Mouse (Mus musculus): ENCODE data around the gene Duox1.

The Duox1 gene

GRCm38 (mm10) chr2:122315372-122315771 is at the start of gene Duox1:
Gene Duox1, plus strand, starts transcription at chr2:122315672.
- DNase-seq (ENCODE audit: low read depth, low spot score), result no peak

GRCm38 (mm10) chr2:122266407-122267193 is 48.9 kb upstream of the Duox1 start:
- DNase-seq (ENCODE audit: low read depth, low spot score), result no peak

GRCm38 (mm10) chr2:122278769-122279168 is 36.7 kb upstream of the Duox1 start:
- no peak for DNase-seq (ENCODE audit: low read depth, low spot score)

- DNase-seq (ENCODE audit: low read depth, low spot score), result no peak
Observed at GRCm38 (mm10) chr2:122284091-122284490, 31.4 kb upstream of the Duox1 start.

DNA sequence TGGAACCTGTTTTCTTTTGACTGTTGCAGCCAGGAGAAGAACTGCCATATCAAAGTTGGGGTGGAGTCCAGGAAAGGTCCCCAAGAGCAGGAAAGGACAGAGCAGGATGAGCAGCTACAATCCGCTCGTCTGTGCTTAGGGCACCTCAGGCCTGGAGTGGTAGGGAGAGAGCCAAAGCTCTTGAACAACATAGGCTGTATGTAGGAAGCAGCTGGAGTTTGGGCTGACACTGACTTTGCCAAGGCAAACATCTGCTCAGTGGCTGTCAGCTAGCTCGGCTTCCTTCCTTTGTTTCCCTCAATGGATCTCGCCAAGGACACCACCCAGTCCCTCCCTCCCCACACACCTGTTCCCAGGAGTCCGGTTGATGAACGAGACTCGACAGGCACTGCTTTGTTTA is 29.3 kb upstream of the Duox1 start:
- DNase-seq (ENCODE audit: low read depth, low spot score), result no peak

DNA sequence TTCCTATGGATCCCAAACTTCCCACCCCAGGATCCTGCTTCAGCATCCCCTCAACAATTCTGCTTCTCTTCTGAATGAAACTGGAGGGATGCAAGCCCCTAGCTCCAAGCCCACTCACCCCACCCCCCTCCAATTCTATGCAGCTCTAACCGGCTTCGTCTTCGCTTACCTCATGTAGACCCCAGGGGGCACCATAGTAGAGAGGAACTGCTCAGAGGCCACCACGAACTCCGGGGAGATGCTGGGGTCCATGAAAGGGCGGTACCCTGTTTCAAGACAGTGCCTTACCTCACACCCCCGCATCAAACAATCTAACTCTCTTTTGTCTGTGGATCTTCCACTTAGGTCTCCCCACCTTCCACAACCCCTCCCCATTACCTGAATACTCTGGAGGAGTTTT is 20.6 kb upstream of the Duox1 start:
- no peak for DNase-seq (ENCODE audit: low read depth, low spot score)

GRCm38 (mm10) chr2:122297271-122298095 is 18.0 kb upstream of the Duox1 start:
- peak; percentile 26 for DNase-seq (ENCODE audit: low read depth, low spot score)

- DNase-seq (ENCODE audit: low read depth, low spot score), result no peak
Observed at GRCm38 (mm10) chr2:122298096-122298499, 17.4 kb upstream of the Duox1 start, which contains the start of gene Duox2. Gene Duox2, minus strand, starts transcription at chr2:122298449.

- DNase-seq (ENCODE audit: low read depth, low spot score), result peak; percentile 76
Observed at GRCm38 (mm10) chr2:122298596-122299490, 16.6 kb upstream of the Duox1 start, which contains the start of gene Duoxa2. Gene Duoxa2, plus strand, starts transcription at chr2:122298900.

DNA sequence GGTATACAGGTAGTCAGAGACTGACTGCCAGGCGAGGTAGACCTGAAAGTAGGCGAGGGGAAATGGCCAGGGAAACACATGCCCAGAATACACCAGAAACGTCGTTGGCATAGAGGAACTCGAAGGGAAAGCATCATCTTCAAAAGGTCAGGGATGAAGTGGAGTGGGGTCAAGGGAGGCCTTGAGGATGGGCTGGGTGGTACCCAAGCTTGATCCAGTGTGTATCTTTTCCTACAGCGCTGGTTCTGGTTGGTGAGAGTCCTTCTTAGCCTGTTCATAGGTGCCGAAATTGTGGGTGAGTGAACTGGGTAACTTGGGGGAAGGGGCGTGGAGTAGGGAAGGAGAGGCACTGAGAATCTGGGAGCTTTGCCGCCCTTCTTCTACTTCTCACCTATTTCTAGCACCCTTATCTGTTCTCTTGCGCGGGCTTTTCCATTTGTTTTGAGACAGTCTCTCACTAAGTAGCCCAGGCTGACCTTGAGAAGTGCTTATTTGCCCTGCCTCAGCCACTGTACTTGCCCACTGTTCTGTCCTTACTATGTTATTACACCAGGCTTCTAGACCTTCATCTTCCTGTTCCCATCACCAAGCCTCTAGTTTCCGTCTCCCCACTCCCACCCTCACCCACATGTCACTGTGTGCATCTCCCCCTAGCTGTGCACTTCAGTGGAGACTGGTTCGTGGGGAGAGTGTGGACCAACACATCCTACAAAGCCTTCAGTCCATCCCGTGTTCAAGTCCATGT is 15.4 kb upstream of the Duox1 start:
- DNase-seq (ENCODE audit: low read depth, low spot score), result no peak

GRCm38 (mm10) chr2:122300656-122301020 is 14.8 kb upstream of the Duox1 start:
- no peak for DNase-seq (ENCODE audit: low read depth, low spot score)

DNA sequence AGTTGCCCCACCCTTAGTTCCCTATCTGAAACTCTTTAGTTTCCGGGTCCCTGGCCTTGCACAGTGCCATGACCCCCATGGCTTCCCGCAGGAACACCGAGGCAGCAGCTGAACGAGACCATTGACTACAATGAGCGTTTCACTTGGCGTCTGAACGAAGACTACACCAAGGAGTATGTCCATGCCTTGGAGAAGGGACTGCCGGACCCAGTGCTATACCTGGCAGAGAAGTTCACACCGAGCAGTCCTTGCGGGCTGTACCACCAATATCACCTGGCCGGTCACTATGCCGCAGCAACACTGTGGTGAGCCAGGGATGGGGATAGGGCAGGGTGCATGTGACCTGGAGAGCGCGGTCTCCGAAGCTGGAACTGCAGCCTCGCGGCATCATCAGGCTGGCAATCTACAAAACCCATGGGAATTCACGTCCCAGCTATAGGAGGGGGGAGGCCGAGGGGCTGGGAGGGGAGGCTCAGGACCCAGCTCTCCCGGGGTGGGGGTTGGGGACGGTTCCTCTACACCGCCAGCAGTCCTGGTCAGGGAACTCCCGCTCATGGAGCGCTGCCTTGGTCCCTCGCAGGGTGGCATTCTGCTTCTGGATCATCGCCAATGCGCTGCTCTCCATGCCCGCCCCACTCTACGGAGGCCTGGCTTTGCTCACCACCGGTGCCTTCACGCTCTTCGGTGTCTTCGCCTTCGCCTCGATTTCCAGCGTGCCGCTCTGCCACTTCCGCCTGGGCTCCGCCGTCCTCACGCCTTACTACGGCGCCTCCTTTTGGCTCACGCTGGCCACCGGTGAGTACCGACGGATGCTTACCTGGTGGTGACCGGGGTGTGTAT is 14.2 kb upstream of the Duox1 start:
- peak; percentile 12 for DNase-seq (ENCODE audit: low read depth, low spot score)

GRCm38 (mm10) chr2:122301921-122302573 is 13.4 kb upstream of the Duox1 start:
- peak; percentile 12 for DNase-seq (ENCODE audit: low read depth, low spot score)

- DNase-seq (ENCODE audit: low read depth, low spot score), result peak; percentile 90
Observed at GRCm38 (mm10) chr2:122302574-122303241, 12.8 kb upstream of the Duox1 start.

DNA sequence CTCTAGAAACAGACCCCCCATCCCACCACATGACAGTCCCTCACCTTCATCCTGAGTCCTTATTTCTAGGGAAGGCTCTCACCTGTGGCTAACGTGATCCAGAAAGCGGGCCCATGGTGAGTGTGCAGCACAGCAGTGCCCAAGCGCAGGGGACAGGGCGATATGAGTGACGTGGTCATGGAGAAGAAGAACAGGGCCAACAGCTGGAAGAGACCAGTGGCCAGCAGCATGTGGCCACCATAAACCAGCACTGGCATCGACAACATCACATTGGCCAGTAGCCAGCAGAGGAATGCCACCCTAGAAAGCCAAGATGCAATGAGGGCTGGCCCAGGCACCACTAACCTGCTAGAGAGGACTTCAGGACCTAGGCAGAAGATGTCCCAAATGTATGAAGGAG is 10.9 kb upstream of the Duox1 start:
- no peak for DNase-seq (ENCODE audit: low read depth, low spot score)

- DNase-seq (ENCODE audit: low read depth, low spot score), result no peak
Observed at GRCm38 (mm10) chr2:122305097-122305892, 10.2 kb upstream of the Duox1 start.

DNA sequence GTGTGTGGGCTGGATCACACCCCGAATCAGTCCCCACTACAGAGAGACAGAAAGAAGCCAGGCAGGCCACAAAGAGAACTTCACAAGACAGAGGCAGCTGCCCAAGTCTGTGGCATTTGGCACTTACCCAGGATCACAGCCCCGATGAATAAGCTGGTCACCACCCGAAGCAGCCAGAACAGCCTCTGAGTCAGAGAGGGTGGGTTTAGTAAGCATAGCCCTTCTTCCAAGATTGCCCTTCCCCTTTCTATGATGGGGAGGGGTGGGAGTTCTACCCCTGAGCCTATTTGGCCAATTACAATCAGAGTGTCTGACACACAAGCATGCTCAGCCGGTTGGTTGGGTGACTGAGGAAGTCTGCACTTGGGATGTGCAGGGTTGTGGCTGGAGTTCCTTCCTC is 9.3 kb upstream of the Duox1 start:
- DNase-seq (ENCODE audit: low read depth, low spot score), result no peak

DNA sequence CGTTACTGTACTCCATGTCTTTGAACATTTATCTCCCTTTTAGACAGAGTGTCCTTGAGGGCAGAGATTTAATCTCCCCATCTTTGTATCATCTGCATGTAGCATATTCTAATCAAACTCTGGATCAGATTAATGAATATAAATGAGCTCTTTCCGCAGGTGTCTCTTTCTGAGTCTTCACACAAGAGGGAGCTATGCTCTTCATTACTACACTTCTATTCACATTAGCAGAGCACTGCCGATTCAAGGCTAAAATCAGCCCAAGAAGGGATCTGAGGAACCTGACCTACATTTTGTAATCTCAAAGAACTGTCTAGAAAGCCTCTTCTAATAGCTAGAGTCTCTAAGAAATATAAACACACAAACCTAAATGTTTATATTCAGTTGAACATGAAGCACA is 5.8 kb upstream of the Duox1 start:
- no peak for DNase-seq (ENCODE audit: low read depth, low spot score)
